Mouse (Mus musculus) intestine, embryonic 14.5 days (tissue): ENCODE results near the gene Aurkb. TPM values are rescaled to one million over a fixed set of nuclear protein-coding genes. Genes with fewer than 3 reads are reported as not detected.
A peak's percentile ranks its signal among the peaks of the same experiment; 100 is the strongest.

Source experiments
- ATAC-seq: fragments of 200-750 bp; cut with Nextera tagmentation; replicated peaks from 2 replicates; pipeline ENCODE4 v1.8.0; 2017; ENCODE audit warnings: low read depth, moderate number of reproducible peaks, moderate TSS enrichment, moderate library complexity; ENCODE audit not compliant: low FRiP score, low TSS enrichment
- DNase-seq: peaks from one replicate; pipeline ENCODE4 v3.0.0-alpha.2; 2018; ENCODE audit warnings: low spot score
- H3K27ac ChIP-seq: fragments of 300-500 bp; sonication (generic); 2 replicates; pipeline ENCODE4 v1.5.1; 2014; ENCODE audit warnings: low read depth, mild to moderate bottlenecking, control low read depth
- H3K27me3 ChIP-seq: fragments of 300-500 bp; sonication (generic); replicated peaks from 2 replicates; pipeline ENCODE4 v1.6.1; 2014; ENCODE audit warnings: low read length, control low read depth; ENCODE audit not compliant: control insufficient read depth, insufficient read depth
- H3K36me3 ChIP-seq: fragments of 300-500 bp; sonication (generic); 2 replicates; pipeline ENCODE4 v1.6.1; 2014; ENCODE audit warnings: low read length, control low read depth; ENCODE audit not compliant: control insufficient read depth, insufficient read depth
- H3K4me1 ChIP-seq: fragments of 300-500 bp; sonication (generic); replicated peaks from 2 replicates; pipeline ENCODE4 v1.6.1; 2014; ENCODE audit warnings: low read length, control low read depth, mixed read lengths; ENCODE audit not compliant: control insufficient read depth, insufficient read depth
- H3K4me2 ChIP-seq: fragments of 300-500 bp; sonication (generic); 2 replicates; pipeline ENCODE4 v1.6.1; 2014; ENCODE audit warnings: low read length
- H3K4me3 ChIP-seq: fragments of 300-500 bp; sonication (generic); 2 replicates; pipeline ENCODE4 v1.5.1; 2014; ENCODE audit warnings: low read depth, low read length, control low read depth, mixed read lengths
- H3K9ac ChIP-seq: fragments of 300-500 bp; sonication (generic); 2 replicates; pipeline ENCODE4 v1.6.1; 2014; ENCODE audit warnings: mild to moderate bottlenecking, low read length
- H3K9me3 ChIP-seq: fragments of 300-500 bp; sonication (generic); 2 replicates; pipeline ENCODE4 v1.6.1; 2016; ENCODE audit warnings: low read length, control low read depth; ENCODE audit not compliant: control insufficient read depth
- WGBS: fragments of 180-500 bp; shearing (Covaris S2); extraction: QIAGEN DNeasy Blood & Tissue Kit; methylation state at CpG from one replicate; pipeline ENCODE4 v1.1.7; 2014; 5-methylcytosine and 5-hydroxymethylcytosine counted together
- polyA plus RNA-seq: library from polyadenylated mRNA; unstranded; fragments of >200 nt; fragmentation: Nextera tagmentation; extraction: Ambion mirVana; gene quantifications from 2 replicates; pipeline ENCODE4 v1.2.1, GENCODE M21; 2014

Gene Aurkb
- polyA plus RNA-seq, 1 experiment from 2014 or later = 150 TPM

GRCm38 (mm10) chr11:69064259-69065133 lies 19.0 kb downstream of the Aurkb start:
- no peaks in the 10 kb centered on the region for H3K36me3 ChIP-seq
- H3K4me2 ChIP-seq = peak overlapping the region; percentile 80
- ATAC-seq (no peak), DNase-seq (no peak)
- peak overlapping the region; percentile 67 for H3K9ac ChIP-seq
- no peaks in the 10 kb centered on the region for H3K9me3 ChIP-seq
- no peaks in the 10 kb centered on the region for H3K27me3 ChIP-seq
- peak overlapping the region; percentile 93 for H3K4me3 ChIP-seq
- H3K27ac ChIP-seq = peak overlapping the region; percentile 73; the same call in 1 of the 2 replicates
- peaks cover 15% of the 10 kb centered on the region for H3K4me1 ChIP-seq
- WGBS = 56% methylated on average over 9 of the region's 9 CpGs

GRCm38 (mm10) chr11:69065394-69065925 lies 20.0 kb downstream of the Aurkb start:
- WGBS = 57% methylated on average over 3 of the region's 3 CpGs

GRCm38 (mm10) chr11:69066163-69066861 lies 20.9 kb downstream of the Aurkb start:
- DNase-seq (peak; percentile 64), ATAC-seq (no peak)
- no peaks in the 10 kb centered on the region for H3K36me3 ChIP-seq
- H3K9ac ChIP-seq = peak overlapping the region; percentile 29; the same call in 1 of the 2 replicates
- H3K4me2 ChIP-seq = peak overlapping the region; percentile 64
- H3K4me3 ChIP-seq = peak overlapping the region; percentile 28
- 1% methylated on average over 29 of the region's 29 CpGs for WGBS
- peaks cover 11% of the 10 kb centered on the region for H3K4me1 ChIP-seq
- no peaks in the 10 kb centered on the region for H3K27me3 ChIP-seq
- H3K27ac ChIP-seq = no peak overlapping the region
- H3K9me3 ChIP-seq = no peaks in the 10 kb centered on the region

More at GRCm38 (mm10) chr11:69065394-69065925, 20.0 kb downstream of the Aurkb start:
- H3K4me3 ChIP-seq = peak overlapping the region; percentile 28; the same call in 1 of the 2 replicates
- DNase-seq (no peak), ATAC-seq (no peak)
- H3K27ac ChIP-seq = no peak overlapping the region
- no peak overlapping the region for H3K4me2 ChIP-seq
- peaks cover 15% of the 10 kb centered on the region for H3K4me1 ChIP-seq
- no peak overlapping the region for H3K9ac ChIP-seq
- no peaks in the 10 kb centered on the region for H3K36me3 ChIP-seq
- no peaks in the 10 kb centered on the region for H3K27me3 ChIP-seq
- H3K9me3 ChIP-seq = no peaks in the 10 kb centered on the region

GRCm38 (mm10) chr11:69066956-69067355 lies 21.5 kb downstream of the Aurkb start:
- H3K4me1 ChIP-seq = peaks cover 8% of the 10 kb centered on the region
- H3K27ac ChIP-seq = no peak overlapping the region
- ATAC-seq (no peak), DNase-seq (peak; percentile 94)
- H3K4me3 ChIP-seq = peak overlapping the region; percentile 28
- no peaks in the 10 kb centered on the region for H3K9me3 ChIP-seq
- no peaks in the 10 kb centered on the region for H3K36me3 ChIP-seq
- no peak overlapping the region for H3K9ac ChIP-seq
- H3K27me3 ChIP-seq = no peaks in the 10 kb centered on the region
- peak overlapping the region; percentile 64 for H3K4me2 ChIP-seq
- WGBS = 11% methylated on average over 8 of the region's 8 CpGs

- 0 out of 2 replicates have a peak overlapping the region, but pooled peaks have one; percentile 9 for H3K4me2 ChIP-seq
- H3K4me3 ChIP-seq = no peak overlapping the region
- H3K27me3 ChIP-seq = no peaks in the 10 kb centered on the region
- ATAC-seq (no peak), DNase-seq (no peak)
- no peak overlapping the region for H3K9ac ChIP-seq
- H3K4me1 ChIP-seq = peaks cover 13% of the 10 kb centered on the region
- no peak overlapping the region for H3K27ac ChIP-seq
- H3K36me3 ChIP-seq = no peaks in the 10 kb centered on the region
- H3K9me3 ChIP-seq = no peaks in the 10 kb centered on the region
- 32% methylated on average over 6 of the region's 6 CpGs for WGBS
These were observed 22.2 kb downstream of the Aurkb start for GRCm38 (mm10) chr11:69067601-69068000.

GRCm38 (mm10) chr11:69070093-69070492 lies 24.6 kb downstream of the Aurkb start:
- Histone ChIP-seq H3K27ac (peak overlapping the region; percentile 91), H3K9me3 (no peaks in the 10 kb centered on the region), H3K4me2 (peak overlapping the region; percentile 71), H3K27me3 (no peaks in the 10 kb centered on the region), H3K4me3 (peak overlapping the region; percentile 71), H3K9ac (peak overlapping the region; percentile 77), H3K4me1 (peaks cover 18% of the 10 kb centered on the region), H3K36me3 (no peaks in the 10 kb centered on the region)
- ATAC-seq (no peak), DNase-seq (no peak)
- WGBS = 1% methylated on average over 13 of the region's 13 CpGs

GRCm38 (mm10) chr11:69070590-69071222 lies 25.3 kb downstream of the Aurkb start, which contains the start of gene Tmem107:
Tmem107 (plus strand) TSS chr11:69070806.
- H3K9ac ChIP-seq = peak within 1 kb of the TSS; percentile 77
- peak within 1 kb of the TSS; percentile 91 for H3K27ac ChIP-seq
- WGBS = under 1% methylated on average over 47 of the region's 47 CpGs
- DNase-seq (peak; percentile 95), ATAC-seq (peak; percentile 83)
- H3K36me3 ChIP-seq = no peaks in the 10 kb centered on the region
- H3K27me3 ChIP-seq = no peaks in the 10 kb centered on the region
- peak within 1 kb of the TSS; percentile 71 for H3K4me3 ChIP-seq
- H3K4me2 ChIP-seq = peak within 1 kb of the TSS; percentile 71
- H3K4me1 ChIP-seq = peaks cover 18% of the 10 kb centered on the region
- no peaks in the 10 kb centered on the region for H3K9me3 ChIP-seq

- H3K27me3 ChIP-seq = no peaks in the 10 kb centered on the region
- ATAC-seq (no peak), DNase-seq (peak; percentile 61)
- peaks cover 18% of the 10 kb centered on the region for H3K4me1 ChIP-seq
- peak overlapping the region; percentile 71 for H3K4me2 ChIP-seq
- peak overlapping the region; percentile 77 for H3K9ac ChIP-seq
- peak overlapping the region; percentile 91 for H3K27ac ChIP-seq
- no peaks in the 10 kb centered on the region for H3K36me3 ChIP-seq
- H3K9me3 ChIP-seq = no peaks in the 10 kb centered on the region
- peak overlapping the region; percentile 71 for H3K4me3 ChIP-seq
- WGBS = 27% methylated on average over 9 of the region's 9 CpGs
These were observed 25.8 kb downstream of the Aurkb start for GRCm38 (mm10) chr11:69071262-69071661.
